Mouse (Mus musculus) embryo, embryonic 9.5 days (tissue): ENCODE measurements around the gene Itga2b.

Experiments used
- DNase-seq: peaks from one replicate; pipeline ENCODE4 v3.0.0-alpha.2; 2017; ENCODE audit errors: extremely low spot score

The Itga2b gene

GRCm38 (mm10) chr11:102460541-102460940 lies 9.4 kb downstream of the Itga2b start:
- DNase-seq, result no peak

GRCm38 (mm10) chr11:102455740-102456396 lies 14.1 kb downstream of the Itga2b start:
- DNase-seq, result peak; percentile 89

- no peak for DNase-seq
These were observed 16.8 kb downstream of the Itga2b start for GRCm38 (mm10) chr11:102453131-102453530.

- DNase-seq, result no peak
These were observed 20.6 kb downstream of the Itga2b start for GRCm38 (mm10) chr11:102449043-102450008.

- no peak for DNase-seq
These were observed 21.6 kb downstream of the Itga2b start for GRCm38 (mm10) chr11:102448327-102448726.

- DNase-seq, result peak; percentile 92
These were observed 22.4 kb downstream of the Itga2b start, which contains the start of gene Fam171a2 for GRCm38 (mm10) chr11:102447497-102447896. Fam171a2 (minus strand) TSS chr11:102447682.

- DNase-seq, result peak; percentile 78
These were observed 23.1 kb downstream of the Itga2b start for GRCm38 (mm10) chr11:102446581-102447461.

GRCm38 (mm10) chr11:102445891-102446361 lies 24.0 kb downstream of the Itga2b start:
- DNase-seq, result no peak

- no peak for DNase-seq
These were observed 24.5 kb downstream of the Itga2b start for GRCm38 (mm10) chr11:102445264-102445890.

- no peak for DNase-seq
These were observed 25.1 kb downstream of the Itga2b start for GRCm38 (mm10) chr11:102444781-102445180.

- no peak for DNase-seq
These were observed 25.6 kb downstream of the Itga2b start for GRCm38 (mm10) chr11:102444321-102444720.

GRCm38 (mm10) chr11:102443740-102444139 lies 26.2 kb downstream of the Itga2b start:
- DNase-seq, result no peak

- no peak for DNase-seq
These were observed 27.8 kb downstream of the Itga2b start for GRCm38 (mm10) chr11:102442089-102442488.

- no peak for DNase-seq
These were observed 28.5 kb downstream of the Itga2b start for GRCm38 (mm10) chr11:102441434-102441833.

GRCm38 (mm10) chr11:102440255-102440654 lies 29.7 kb downstream of the Itga2b start:
- no peak for DNase-seq

GRCm38 (mm10) chr11:102439093-102440082 lies 30.5 kb downstream of the Itga2b start:
- DNase-seq, result no peak

GRCm38 (mm10) chr11:102438212-102439092 lies 31.5 kb downstream of the Itga2b start:
- DNase-seq, result peak; percentile 93

- DNase-seq, result peak; percentile 78
These were observed 32.5 kb downstream of the Itga2b start for GRCm38 (mm10) chr11:102437120-102438061.
